ENCODE assay signal across 8 mouse cellular contexts in the genomic region with DNA sequence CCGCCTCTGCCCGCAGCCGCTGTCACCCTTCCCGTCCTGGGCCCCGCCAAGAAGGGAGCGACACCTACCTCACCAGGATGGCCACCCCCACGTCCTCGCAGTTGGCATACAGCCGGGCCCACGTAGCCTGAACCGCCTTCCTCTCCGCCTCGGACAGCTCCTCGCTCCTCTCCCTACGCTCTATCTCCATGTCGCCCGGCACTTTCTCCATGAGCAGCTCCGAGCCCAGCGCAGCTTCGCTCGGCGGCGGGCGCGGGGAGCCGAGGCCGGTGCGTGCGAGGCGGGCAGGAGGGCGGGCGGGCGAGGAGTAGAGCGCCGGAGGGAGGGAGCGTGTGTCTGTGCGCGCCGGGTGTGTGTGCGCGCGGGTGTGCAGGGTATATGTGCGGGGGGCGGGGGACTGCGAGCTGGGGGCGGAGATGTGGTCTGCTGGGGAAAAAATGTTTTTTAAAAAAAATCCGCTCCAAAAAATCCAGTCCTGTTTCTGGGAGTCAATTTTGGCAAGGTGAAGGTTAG. TPM values are rescaled to one million over a fixed set of nuclear protein-coding genes. Genes with fewer than 3 reads are reported as not detected.
A peak's percentile ranks its signal among the peaks of the same experiment; 100 is the strongest.
DNase-seq lines count a peak whose midpoint lies in the region; ATAC-seq and TF ChIP-seq lines count a peak whose summit lies in the region.

No protein-coding gene starts in this region.

- peak overlapping the region; percentile 64 for H3K4me2 ChIP-seq in liver, embryonic 13.5 days

- intact Hi-C loops in heart, adult 2 months (cut with DNase I): no loop called here
- intact Hi-C loops in heart, postnatal 25 days (cut with DNase I): no loop called here

- no peak for TF ChIP-seq EP300 in heart, adult 2 months (IDR thresholded peaks at IDR 0.05; ENCODE audit: insufficient read depth, low read depth, low read length)

- peaks cover 8% of the 10 kb centered on the region for H3K4me1 ChIP-seq in heart, adult 2 months (ENCODE audit: control insufficient read depth, insufficient read depth, low read length)
- H3K4me1 ChIP-seq in embryonic facial prominence, embryonic 10.5 days: peaks cover 84% of the 10 kb centered on the region
- H3K4me1 ChIP-seq in liver, embryonic 13.5 days (replicated peaks): peaks cover 34% of the 10 kb centered on the region

- TF ChIP-seq CTCF in heart, adult 2 months (IDR thresholded peaks at IDR 0.05): no peak

- no peaks in the 10 kb centered on the region for H3K36me3 ChIP-seq in heart, adult 2 months (ENCODE audit: control insufficient read depth, insufficient read depth, low read length)
- no peaks in the 10 kb centered on the region for H3K36me3 ChIP-seq in embryonic facial prominence, embryonic 10.5 days (replicated peaks)
- no peaks in the 10 kb centered on the region for H3K36me3 ChIP-seq in liver, embryonic 13.5 days

- peak; percentile 59 to 70 for DNase-seq in heart, adult 2 months
- no peak for DNase-seq in heart, postnatal 25 days (ENCODE audit: low spot score)
- peak; percentile 67 for DNase-seq in Muller cell, postnatal 12 days (ENCODE audit: inconsistent ontology term)
- peak; percentile 67 for DNase-seq in embryonic facial prominence, embryonic 10.5 days (ENCODE audit: low spot score)
- DNase-seq in heart, postnatal 4 days: peak; percentile 67
- DNase-seq in liver, embryonic 13.5 days: no peak
- peak; percentile 45 for DNase-seq in retina, embryonic 14.5 days (ENCODE audit: low spot score)
- no peak for DNase-seq in urinary bladder, adult 2 months (ENCODE audit: low spot score)

- no peaks in the 10 kb centered on the region for H3K9me3 ChIP-seq in embryonic facial prominence, embryonic 10.5 days
- H3K9me3 ChIP-seq in liver, embryonic 13.5 days (replicated peaks): no peaks in the 10 kb centered on the region

- H3K27me3 ChIP-seq in heart, adult 2 months (ENCODE audit: control insufficient read depth, insufficient read depth, low read length): peaks cover 3% of the 10 kb centered on the region; the same call in 1 of the 2 replicates
- H3K27me3 ChIP-seq in embryonic facial prominence, embryonic 10.5 days (replicated peaks; ENCODE audit: low read depth, poor library complexity, severe bottlenecking): peaks cover 75% of the 10 kb centered on the region
- peaks cover 65% of the 10 kb centered on the region for H3K27me3 ChIP-seq in liver, embryonic 13.5 days

- no peaks in the 10 kb centered on the region for H3K79me2 ChIP-seq in heart, adult 2 months (replicated peaks; ENCODE audit: control insufficient read depth, insufficient read depth, low read length)

- no peak for ATAC-seq in liver, embryonic 13.5 days (ENCODE audit: low read depth)

- under 1% methylated on average over 44 of the region's 47 CpGs for WGBS in heart, adult 2 months
- WGBS in embryonic facial prominence, embryonic 10.5 days: under 1% methylated on average over 47 of the region's 47 CpGs
- WGBS in liver, embryonic 13.5 days (ENCODE audit: insufficient replicate concordance): under 1% methylated on average over 45 of the region's 47 CpGs

- peak overlapping the region; percentile 94 for H3K9ac ChIP-seq in heart, adult 2 months (ENCODE audit: low read depth, low read length)
- no peak overlapping the region for H3K9ac ChIP-seq in liver, embryonic 13.5 days

- TF ChIP-seq POLR2A in heart, adult 2 months (IDR thresholded peaks at IDR 0.05; ENCODE audit: insufficient read depth, low read depth, low read length): peak; percentile 47; the same call in 1 of the 2 replicates

- H3K27ac ChIP-seq in heart, adult 2 months: peak overlapping the region; percentile 82
- H3K27ac ChIP-seq in embryonic facial prominence, embryonic 10.5 days (replicated peaks): peak overlapping the region; percentile 68
- no peak overlapping the region for H3K27ac ChIP-seq in liver, embryonic 13.5 days

- peak overlapping the region; percentile 59 for H3K4me3 ChIP-seq in heart, adult 2 months
- peak overlapping the region; percentile 65 for H3K4me3 ChIP-seq in embryonic facial prominence, embryonic 10.5 days
- peak overlapping the region; percentile 47 for H3K4me3 ChIP-seq in liver, embryonic 13.5 days (replicated peaks)

RNA-seq across cellular contexts. Expression of a gene that starts 0.3 kb away (rescaled TPM):
- total RNA-seq in heart, adult 2 months (2021): 10 to 100 TPM; 42.5 to 50.3 TPM
- 55.0 and 66.1 TPM in 2 replicates for polyA plus RNA-seq in heart, adult 2 months (2012; rRNA removed)
- 10 to 100 TPM; 34.8 to 49.8 TPM for total RNA-seq in heart, postnatal 25 days (2021)
- polyA plus RNA-seq in embryonic facial prominence, embryonic 10.5 days (2016; fragmentation: Nextera tagmentation; extraction: Ambion mirVana): 5.0 and 5.7 TPM in 2 replicates
- 10 to 100 TPM; 46.2 to 57.9 TPM for total RNA-seq in heart, postnatal 4 days (2021)
- 0.60 and 0.70 TPM in 2 replicates for polyA plus RNA-seq in liver, embryonic 13.5 days (2015; fragmentation: Nextera tagmentation; extraction: Ambion mirVana)
- polyA plus RNA-seq in urinary bladder, adult 2 months (2012; rRNA removed): 156 and 160 TPM in 2 replicates

RNA-seq across cellular contexts. Expression of a gene that starts 0.4 kb away (rescaled TPM):
- total RNA-seq in heart, adult 2 months (2021): 1 to 10 TPM; 1.1 to 1.3 TPM
- 0.76 and 1.1 TPM in 2 replicates for polyA plus RNA-seq in heart, adult 2 months (2012; rRNA removed)
- 1 to 10 TPM; 1.0 to 1.6 TPM for total RNA-seq in heart, postnatal 25 days (2021)
- 0.76 and 1.2 TPM in 2 replicates for polyA plus RNA-seq in embryonic facial prominence, embryonic 10.5 days (2016; fragmentation: Nextera tagmentation; extraction: Ambion mirVana)
- total RNA-seq in heart, postnatal 4 days (2021): 1 to 10 TPM; 1.1 to 1.5 TPM
- polyA plus RNA-seq in liver, embryonic 13.5 days (2015; fragmentation: Nextera tagmentation; extraction: Ambion mirVana): 0.31 and 0.33 TPM in 2 replicates
- 2.0 and 3.1 TPM in 2 replicates for polyA plus RNA-seq in urinary bladder, adult 2 months (2012; rRNA removed)

RNA-seq across cellular contexts. Expression of a gene that starts 26.9 kb away (rescaled TPM):
- total RNA-seq in heart, adult 2 months (2021): 10 to 100 TPM; 10.8 to 11.2 TPM
- 19.2 and 22.3 TPM in 2 replicates for polyA plus RNA-seq in heart, adult 2 months (2012; rRNA removed)
- 10 to 100 TPM; 10.6 to 12.8 TPM for total RNA-seq in heart, postnatal 25 days (2021)
- polyA plus RNA-seq in embryonic facial prominence, embryonic 10.5 days (2016; fragmentation: Nextera tagmentation; extraction: Ambion mirVana): 5.5 and 6.1 TPM in 2 replicates
- 10 to 100 TPM; 16.4 to 17.5 TPM for total RNA-seq in heart, postnatal 4 days (2021)
- 5.8 and 6.6 TPM in 2 replicates for polyA plus RNA-seq in liver, embryonic 13.5 days (2015; fragmentation: Nextera tagmentation; extraction: Ambion mirVana)
- polyA plus RNA-seq in urinary bladder, adult 2 months (2012; rRNA removed): 15.4 and 17.0 TPM in 2 replicates

Comparison
In these comparisons a context has a peak if more than half of its experiments do, and no peak if none do; other contexts are left out.
1. DNase-seq: peak in heart, adult 2 months (2 of 2), Muller cell, postnatal 12 days (single experiment), embryonic facial prominence, embryonic 10.5 days (single experiment), heart, postnatal 4 days (single experiment) and retina, embryonic 14.5 days (single experiment); none in heart, postnatal 25 days (single experiment), liver, embryonic 13.5 days (single experiment) and urinary bladder, adult 2 months (single experiment).
2. Peak in every context shown above with its lines, with median percentiles within 50 percentile points of each other: H3K4me3 ChIP-seq.